Mouse (Mus musculus) mouse embryonic stem cell (cell line): ENCODE results near the gene Corin.

ENCODE experiments used
- in situ Hi-C, 2 experiments: fragments of 300-500 bp; cut with MboI; formaldehyde crosslinking; loops; 1 replicate in 1 of 2; 3 replicates in 1 of 2; pipeline ENCODE4 v1.14.3; 2019 to 2020; ENCODE audit warnings: low sequenced_read_pairs in 2 of 2, low pct_unique_long_range_greater_than_20kb in 1 of 2, mixed read lengths in 1 of 2; ENCODE audit not compliant: unreplicated experiment in 1 of 2

Gene Corin

DNA sequence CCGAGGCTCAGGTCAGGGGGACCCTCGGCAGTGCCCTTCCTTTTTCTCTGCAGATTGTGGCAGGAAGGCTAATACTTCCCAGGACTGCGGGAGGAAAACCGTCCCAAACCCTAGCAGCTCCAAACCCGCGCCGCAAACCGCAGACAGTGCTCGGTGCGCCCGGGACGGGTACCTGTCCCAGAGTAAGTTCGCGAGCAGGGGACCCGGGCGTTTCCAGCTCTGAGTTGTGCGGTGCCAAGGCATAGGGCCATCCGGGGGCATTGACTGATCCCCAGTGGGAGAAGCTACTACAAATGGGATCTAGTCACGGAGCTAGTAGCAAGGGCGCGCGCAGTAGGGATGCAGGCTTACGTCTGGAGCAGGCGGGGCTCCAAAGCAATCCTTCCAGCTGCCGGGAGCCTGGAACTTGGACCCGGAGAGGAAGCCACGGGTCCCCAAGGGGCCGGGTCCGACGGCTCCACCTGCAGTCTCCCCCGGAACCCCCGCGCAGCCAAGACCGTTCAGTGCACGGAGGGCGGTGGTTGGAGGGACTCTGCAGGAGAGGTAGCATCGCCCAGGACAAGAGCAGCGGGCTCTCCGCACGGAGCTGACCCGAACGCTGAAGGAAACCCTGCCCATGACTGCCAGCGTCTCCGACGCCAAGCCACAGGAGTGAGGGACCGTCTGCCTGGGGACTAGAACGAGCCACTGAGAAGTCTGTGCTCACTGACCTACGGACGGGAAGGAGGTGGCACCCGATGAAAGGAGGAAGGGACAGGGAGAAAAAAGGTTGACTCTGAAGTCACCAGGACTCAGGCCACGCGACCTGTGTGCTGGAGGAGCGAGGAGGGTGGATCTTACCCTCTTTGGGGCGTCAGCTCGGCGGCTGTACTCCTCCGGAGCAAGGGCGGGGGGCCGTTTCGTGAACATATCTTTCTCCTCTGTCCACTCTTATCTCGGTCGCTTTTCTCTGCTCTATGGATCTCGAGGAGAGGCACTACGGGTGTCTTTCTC is at the start of gene Corin:
Corin (minus strand) TSS at position 943 of the 993 bp plus-strand sequence.
- in situ Hi-C loops = no loop called here

DNA sequence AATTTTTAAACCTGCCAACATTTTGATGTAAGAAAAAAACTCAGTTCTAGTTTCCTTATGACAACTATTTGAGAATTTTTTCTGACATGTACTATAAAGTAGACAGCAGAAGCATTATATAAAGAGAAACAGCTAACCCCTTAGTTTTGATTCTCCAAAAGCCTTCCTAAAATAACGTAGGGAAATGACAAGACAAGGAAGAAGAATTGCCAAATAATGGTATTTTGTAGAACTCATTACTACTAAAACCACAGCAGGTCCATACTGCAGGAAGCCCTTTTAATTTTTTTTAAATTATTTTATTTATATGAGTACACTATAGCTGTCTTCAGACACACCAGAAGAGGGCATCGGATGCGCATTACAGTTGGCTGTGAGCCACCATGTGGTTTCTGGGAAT is 46.9 kb upstream of the Corin start:
- in situ Hi-C loops = no loop called here

DNA sequence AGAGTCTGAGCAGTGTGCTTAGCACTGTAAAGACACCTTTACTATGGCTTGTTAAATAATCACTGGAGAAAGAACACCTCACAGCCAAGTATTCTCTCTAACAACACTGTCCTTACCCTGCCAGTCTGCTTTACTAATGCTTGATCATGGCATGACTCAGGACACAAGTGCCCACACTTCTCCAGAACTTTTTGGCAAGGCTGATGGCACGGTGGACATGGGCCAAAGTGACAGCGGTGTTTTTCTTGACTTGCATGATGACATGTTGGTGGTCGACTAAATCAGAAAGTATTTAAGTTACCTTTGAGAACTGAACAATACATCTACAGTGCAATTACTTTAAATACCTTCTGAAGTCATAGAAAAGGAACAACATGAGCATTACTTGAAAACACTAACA is 24.6 kb upstream of the Corin start:
- in situ Hi-C loops = no loop called here

DNA sequence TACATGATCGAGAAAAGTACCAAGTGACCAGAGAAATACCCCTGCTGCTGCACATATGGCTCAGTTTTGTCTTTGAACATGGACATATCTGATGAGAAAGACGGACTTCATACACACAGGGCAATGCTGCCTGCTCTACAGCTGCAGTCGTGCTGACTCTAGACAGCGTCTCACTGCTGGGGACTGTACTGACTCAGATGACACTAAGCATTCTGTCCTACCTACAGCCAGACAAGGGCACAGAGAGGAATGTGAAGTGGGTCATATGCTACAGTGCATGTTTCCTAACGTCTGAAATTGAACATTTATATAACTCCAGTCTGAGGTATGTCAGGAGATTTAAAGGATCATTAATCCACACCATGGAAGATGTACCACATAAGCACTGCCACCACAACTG is 9.5 kb upstream of the Corin start:
- in situ Hi-C loops = no loop called here

DNA sequence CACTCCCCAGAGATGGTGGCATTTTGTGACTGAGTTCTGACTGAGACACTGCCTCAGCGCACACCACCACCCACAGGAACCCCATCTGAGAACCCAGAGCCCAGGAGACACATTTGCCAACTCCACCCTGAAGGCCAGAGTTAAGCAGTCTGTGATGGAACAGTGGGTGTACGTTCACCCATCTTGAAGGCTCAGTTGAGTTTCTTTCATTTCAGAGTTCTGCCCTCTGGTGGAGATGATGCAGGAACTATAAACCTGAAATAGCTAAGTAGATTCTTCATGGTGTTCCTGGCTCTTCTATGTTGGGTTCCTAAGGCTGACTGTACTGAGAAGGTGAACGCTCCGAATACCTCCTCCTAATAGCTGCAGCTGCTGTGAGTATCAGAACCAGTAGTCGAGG is 1.5 kb upstream of the Corin start:
- in situ Hi-C loops = no loop called here

DNA sequence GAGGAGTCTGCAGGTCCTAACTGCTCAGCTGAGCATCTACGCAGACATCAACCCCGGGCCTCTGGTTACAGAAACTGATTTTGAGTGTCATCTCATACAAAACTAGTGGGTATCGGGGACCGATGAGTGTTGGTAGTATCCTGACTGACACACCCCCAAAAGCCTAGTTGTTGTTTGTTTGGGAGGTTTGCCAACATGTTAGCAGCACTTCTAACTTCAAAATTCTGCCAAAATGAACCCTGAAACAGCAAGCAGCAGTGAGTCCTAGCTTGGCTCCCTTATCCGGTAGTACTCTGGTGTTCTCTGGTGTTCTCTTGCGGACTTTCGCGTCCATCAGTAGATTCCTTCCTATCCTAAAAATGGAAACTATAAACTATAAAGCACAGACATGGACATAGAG is 1.5 kb downstream of the Corin start:
- in situ Hi-C loops = no loop called here

DNA sequence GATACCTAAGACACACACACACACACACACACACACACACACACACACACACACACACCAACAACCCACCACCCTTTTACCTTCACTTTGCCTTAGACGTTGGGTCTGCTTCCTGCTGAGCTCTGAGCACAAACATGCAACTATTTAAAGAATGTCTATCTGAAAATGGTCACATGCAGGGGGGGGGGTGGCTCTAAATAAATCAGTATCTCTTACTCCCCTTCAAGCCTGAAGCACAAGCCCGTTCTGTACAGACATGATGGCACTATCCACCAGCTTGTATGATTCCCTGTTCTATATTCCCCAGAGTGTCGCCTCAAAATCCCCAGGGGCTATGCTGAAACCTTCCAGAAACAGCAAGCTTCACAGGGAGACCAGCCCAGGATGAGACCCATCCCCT is 2.5 kb downstream of the Corin start:
- in situ Hi-C loops = no loop called here

DNA sequence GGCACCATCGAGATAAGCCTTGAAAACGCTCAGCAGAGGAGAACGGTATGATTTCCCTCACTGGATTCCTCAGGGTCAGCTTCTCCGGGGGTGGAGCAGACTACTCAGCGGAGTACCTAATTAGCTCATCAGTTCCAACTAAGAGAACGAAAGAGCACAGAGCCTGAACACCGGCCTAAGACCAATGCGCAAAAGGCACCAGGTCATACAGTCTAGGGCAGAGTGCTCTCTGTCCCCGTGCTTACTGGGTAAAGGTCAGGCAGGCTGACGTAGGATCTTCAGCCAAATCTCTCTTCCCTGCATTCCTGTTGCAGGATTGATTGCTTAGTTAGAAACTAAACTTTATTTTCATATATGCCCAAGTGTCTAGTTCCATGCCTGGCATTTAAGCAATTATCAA is 6.0 kb downstream of the Corin start:
- in situ Hi-C loops = no loop called here

DNA sequence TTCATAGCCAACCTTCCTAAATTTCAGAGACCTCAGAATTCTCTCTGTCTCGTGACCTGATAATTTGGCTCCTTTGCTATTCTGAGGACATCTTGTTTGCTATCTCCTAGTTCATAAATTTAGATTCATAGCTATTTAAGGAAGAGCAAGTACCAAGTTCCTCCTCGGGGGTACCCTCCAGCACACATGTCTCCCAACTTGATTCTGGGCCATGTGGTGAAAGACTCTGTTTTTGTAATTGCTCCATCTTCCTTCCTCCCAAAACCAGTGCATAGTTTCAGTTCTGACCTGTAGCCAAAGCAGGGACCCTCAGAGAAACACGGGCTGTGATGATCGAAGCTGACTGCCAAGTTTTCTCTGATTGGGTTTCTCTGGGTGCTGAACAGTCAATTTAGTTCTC is 7.5 kb downstream of the Corin start:
- in situ Hi-C loops = no loop called here

DNA sequence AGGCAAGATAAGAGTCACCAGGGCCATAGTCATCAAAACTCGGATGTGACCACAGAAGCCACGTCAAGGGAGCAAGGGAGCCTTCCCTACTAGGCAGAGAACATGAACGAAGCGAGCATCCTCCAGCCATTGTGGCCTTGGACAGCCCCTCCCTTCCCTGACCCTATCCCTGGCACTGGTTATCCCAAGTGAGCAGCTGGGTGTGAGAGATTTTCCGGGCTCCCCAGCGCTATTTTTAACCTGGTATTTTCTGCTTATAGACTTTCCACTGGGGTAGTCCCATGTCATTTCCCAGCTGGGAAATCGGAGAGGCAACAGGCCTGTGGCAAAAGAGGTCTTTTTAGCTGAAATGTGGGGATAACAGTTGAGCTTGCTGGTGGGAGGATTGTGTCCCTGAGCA is 10.4 kb downstream of the Corin start:
- in situ Hi-C loops = no loop called here

DNA sequence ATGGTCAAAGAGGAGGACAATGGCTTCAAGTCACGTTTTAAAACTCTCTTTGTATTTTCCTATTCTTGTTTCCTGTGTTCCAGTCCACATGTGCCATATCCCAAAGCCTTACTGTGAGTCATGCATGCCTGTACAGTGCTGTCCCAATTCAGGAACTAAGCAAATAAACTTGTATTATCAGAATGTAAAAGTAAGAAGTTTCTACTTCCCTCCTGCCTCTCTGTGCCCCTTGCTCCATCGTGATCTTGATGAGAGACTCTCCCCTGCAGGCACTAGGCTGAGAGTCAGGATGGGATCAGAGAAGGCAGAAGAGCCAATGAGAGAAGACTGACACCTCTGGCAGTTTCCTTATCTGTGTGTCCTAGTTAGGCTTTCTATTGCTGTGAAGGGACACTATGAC is 13.0 kb downstream of the Corin start:
- in situ Hi-C loops = no loop called here

DNA sequence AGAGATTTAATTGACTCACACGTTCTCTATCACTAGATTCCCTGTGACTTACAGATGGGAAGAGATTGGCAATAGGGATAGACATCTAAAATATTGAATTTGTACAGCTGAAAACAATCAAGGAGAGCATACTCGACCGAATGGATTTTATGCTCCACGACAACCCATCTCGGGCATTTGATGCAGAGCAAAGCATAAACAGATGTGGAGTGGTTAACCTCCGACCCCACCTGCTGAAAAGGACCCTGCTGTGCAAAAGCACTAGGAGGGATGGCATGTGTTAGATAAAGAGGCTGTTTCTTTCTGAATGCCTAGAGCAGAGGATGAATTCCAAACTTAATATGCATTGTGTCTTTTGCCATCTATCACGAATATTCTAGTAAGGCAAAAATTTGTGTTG is 23.8 kb downstream of the Corin start:
- in situ Hi-C loops = no loop called here

DNA sequence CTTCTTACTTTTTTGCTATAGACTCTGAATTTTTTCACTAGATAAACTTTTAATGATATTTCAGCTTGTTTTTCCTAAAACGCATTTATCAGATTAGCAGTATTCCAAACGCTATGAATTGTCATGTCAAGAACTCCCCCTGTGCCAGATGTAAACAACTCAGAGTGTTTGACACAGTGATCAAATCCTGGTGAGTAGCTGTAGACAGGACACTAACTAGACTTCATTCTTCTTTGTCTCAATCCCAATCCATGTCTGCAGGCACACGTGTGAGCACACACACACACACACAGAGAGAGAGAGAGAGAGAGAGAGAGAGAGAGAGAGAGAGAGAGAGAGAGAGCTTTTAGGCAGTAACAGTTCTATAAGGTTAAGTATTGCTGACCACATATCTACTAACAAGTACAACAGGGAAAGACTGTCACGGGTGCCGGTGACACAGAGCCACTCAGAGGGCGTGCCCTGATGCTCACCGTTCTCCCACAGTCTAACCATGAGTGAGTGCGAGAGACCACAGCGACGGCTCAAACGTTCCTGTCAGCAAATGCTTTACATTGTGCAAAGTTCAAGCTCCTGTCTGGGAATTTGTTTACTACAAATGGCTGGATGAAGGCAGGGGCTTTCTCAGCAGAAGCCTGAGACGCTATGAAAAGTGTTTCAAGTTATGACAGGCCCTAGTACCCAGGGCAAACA is 31.8 kb downstream of the Corin start:
- in situ Hi-C loops = no loop called here

DNA sequence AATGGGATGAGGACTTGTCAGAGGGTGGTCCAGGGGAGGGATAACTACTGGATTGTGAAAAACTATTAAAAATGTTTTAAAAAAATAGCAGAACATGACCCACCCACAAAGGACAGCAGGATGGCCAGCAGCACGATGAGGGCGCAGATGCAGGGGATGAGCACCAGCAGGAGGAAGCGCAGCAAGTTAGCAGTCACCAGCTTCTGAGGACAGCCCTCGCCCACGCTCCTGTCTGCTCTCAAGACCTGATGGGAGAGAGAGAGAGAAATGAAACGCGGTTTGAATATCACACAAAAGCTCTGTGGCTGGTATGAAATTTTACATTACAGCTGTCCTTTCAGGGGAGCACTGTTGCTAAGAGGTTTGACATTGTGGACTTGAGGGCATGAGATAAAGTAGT is 32.5 kb downstream of the Corin start:
- in situ Hi-C loops = no loop called here

DNA sequence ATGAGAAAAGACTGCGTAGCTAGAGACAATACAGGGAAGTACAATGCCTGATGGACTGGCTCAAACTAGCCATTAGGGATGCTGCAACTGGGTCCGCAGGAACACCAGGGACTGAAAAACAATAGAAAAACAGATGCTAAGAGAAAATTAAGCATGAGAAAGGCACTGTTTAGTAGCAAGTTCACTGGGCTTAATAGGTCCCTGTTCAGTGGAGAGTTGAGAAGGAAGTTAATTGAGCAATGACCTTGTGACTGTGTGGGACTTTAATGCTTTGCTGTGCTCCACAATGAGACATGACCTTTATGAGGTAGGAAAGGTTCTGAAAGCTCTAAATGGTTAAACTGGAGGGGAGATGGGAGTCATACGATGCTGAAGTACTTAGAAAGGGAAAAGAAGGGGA is 39.3 kb downstream of the Corin start:
- in situ Hi-C loops = no loop called here

DNA sequence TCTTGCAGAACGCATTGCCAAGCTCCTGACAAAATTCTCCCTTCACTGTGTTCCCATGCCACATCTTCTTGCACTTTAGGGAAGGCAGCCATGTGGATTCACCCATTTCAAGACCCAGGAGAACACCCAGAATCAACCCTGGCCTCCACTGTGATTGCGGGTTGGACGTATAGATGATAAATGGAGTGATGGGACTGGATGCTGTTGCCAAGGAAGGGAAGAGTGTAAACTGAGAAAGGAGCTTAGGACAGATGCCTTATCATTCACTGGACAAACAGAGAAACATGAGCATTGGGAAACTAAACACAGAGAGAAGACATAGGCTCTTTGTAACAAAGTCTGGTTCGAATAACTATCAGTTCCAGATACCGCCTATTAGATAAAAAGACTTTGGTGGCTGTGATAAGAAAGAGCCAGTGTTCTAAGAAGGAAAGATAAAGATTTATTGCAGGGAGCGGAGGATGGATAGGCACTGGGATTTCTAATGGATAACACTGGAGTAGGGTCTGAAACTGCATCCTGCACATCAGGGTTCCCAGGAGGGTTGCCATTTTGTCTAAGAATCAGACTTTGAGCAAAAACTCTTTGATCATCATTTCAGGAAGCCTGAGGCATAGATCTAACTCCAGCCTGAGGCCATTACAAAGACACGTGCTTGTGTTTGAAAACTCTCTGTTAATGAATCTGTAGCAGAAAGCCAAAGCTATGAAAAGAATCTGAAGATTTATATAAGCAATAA is 44.7 kb downstream of the Corin start:
- in situ Hi-C loops = no loop called here

DNA sequence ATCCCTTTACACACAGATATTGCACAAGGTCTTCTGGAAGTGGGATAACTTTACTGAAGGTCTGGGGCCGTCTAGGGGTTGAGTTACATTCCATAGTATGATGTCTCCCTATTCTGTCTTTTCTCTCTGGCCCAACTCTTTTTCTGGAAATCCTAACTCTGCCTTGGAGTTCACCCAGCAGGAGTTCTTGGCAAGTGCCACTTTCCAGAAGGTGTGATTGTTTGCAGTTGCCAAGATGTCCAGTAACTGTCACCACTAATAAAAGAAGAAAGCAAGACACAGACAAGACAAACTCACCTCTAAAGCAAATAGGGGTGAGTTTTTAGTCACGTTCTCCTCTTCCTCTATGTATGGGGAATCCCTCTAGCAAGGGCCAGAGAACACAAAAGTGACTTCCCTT is 50.6 kb downstream of the Corin start:
- in situ Hi-C loops = no loop called here

DNA sequence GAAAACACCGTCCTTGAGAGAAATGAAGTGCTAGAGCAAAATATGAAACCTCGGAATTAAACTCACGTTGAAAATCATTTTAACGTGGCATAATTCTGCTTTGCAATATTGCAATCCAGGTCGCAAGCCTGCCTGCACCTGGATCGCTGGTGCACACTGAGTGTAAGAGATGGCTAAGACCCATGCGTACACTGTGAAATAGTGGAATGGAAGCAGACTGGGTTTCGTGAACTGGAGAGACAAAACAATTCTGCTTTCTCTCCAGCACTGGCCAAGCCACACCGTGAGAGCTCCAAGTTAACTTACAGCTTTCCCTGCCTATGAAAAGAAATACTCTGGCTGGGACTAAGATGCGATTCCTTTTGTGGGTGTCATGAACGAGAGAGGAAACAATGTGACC is 51.1 kb downstream of the Corin start:
- in situ Hi-C loops = no loop called here

DNA sequence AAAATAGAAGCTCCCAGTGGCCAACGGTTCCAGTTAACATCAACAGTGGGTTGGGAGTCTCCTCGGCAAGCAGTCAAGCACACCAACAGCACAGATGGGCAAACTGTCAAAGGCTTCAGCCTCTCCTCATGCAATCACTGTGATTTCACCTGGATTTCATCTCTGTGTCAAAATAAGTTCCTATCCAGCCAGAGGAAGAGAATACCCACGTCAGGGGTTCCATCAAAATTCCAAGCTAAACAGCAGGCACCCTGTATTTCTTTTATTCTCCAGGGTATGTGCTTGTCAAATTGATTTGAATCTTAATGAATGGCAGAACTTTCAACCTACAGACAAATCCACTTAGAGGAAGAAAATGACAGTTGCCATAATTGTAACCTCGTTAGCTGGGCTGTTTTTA is 51.5 kb downstream of the Corin start:
- in situ Hi-C loops = no loop called here
